Mouse (Mus musculus) lung, postnatal 4 days (tissue): Measurements from ENCODE around the gene Ube2e3.
A peak's percentile ranks its signal among the peaks of the same experiment; 100 is the strongest.

ENCODE experiments used
- DNase-seq, 2 experiments: peaks; one replicate each; pipeline ENCODE4 v3.0.0; 2021

The Ube2e3 gene

GRCm38 (mm10) chr2:78867726-78868510 lies at the start of gene Ube2e3:
Gene Ube2e3, plus strand, starts transcription at chr2:78868124.
- DNase-seq = peak in 1 of 2 experiments; percentile 17

- DNase-seq = no peak
Observed at GRCm38 (mm10) chr2:78829887-78830286, 38.0 kb upstream of the Ube2e3 start.

GRCm38 (mm10) chr2:78841494-78842224 lies 26.3 kb upstream of the Ube2e3 start:
- no peak for DNase-seq

GRCm38 (mm10) chr2:78844365-78844764 lies 23.6 kb upstream of the Ube2e3 start:
- DNase-seq = no peak

DNA sequence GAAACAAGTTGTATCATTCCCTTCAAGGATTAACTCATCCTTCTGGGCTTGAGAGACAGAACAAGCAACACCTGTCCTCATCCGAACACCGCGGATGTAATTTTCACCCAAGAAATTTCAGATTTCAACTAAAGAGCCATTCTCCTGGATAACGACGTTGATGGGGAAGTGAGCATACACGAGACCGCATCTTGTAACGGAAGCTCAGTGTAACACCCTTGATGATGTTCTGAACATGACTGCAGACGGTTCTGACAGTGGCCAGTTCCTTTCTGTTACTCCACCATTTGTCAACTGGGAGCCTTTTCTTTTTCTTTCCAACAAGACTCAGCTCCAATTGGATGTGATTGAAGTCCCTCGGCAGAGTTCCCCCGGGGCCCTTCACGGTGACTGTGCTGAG lies 22.6 kb upstream of the Ube2e3 start:
- DNase-seq = no peak

DNA sequence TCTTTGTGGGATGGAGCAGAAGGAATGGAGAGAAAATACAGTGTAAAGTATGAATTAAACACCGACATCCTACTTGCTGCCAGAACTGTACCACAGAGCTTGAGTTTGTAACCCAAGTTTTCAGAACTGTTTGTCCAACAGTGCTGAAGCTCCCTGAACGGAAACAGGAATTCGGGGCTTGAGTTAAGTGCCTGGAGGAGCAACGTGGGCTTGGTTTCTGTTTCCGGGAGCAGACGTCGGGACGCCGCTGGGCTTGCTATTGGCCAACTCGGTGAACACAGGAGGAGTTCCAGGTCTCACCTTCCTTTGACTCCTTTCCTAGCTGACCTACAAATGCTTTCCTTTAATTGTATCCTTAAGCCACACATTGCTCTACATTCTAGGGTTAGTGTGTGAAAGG lies 22.2 kb upstream of the Ube2e3 start:
- DNase-seq = no peak

DNA sequence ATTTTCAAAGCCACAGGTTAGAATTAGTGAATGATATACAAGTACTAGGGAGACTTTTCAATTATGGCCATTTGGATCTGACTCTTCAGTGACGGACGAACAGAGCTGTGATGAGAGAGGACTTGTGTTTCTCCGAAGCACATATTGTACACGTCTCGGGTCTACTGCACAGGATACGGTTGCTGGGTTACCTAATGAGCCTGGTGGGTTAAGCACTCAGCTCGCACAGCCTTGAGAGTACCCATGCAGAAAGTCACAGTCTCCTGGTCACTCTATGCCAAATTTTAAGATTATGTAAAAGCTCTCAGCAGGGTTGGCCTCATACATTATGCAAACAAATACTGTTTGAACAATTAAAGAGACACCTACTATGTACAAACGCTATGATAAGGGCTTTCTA lies 13.6 kb upstream of the Ube2e3 start:
- DNase-seq = no peak

DNA sequence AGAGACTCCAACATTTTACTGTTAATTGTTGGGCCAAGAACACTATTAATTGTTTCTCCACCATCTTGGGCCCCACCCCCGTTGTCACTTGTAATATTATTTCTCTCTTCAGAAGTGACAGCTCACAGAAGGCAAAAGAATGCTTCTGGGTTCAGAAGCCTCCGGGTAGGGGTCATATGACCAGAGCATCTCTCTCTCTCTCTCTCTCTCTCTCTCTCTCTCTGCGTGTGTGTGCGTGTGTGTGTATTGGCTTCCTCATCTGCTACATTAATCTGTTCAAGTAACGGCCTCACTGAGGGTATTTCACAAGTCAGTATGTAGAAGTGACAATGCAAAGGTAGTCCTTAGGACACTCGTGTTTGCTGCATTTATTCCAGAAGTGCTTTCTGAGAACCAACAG lies 9.3 kb upstream of the Ube2e3 start:
- DNase-seq = no peak

GRCm38 (mm10) chr2:78859266-78860087 lies 8.4 kb upstream of the Ube2e3 start:
- no peak for DNase-seq

DNA sequence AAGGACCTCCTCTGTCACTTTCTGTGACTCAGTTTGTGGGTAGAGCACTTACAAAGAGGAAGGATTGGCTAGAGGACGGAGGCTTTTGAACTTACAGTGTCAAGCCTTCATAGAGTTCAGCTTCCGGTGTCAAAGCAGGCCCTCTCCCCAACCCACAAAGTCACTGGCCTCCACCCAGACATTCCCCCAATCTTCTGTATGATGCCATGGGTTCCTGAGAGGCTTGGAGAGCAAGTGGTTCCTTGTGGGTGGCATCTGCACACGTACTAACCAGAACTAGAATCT lies 7.9 kb upstream of the Ube2e3 start:
- DNase-seq = no peak

DNA sequence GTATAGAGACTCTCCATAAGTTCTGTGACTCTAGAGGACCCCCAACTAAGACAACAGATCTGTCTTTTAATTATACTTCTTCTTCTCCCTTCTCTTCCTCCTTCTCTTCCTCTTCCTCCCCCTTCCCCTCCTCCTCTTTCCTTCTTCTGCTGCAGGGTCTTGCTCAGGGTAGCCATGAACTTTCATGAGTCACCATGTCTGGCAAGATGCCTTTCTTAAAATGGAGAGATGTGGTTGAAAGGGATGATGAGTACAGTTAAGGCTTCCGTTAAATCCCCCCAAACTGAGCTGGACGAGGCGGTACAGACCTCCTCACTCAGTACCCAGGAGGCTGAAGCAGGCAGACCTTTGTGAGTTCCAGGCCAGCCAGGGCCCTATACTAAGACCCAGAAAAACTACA lies 3.8 kb upstream of the Ube2e3 start:
- no peak for DNase-seq

DNA sequence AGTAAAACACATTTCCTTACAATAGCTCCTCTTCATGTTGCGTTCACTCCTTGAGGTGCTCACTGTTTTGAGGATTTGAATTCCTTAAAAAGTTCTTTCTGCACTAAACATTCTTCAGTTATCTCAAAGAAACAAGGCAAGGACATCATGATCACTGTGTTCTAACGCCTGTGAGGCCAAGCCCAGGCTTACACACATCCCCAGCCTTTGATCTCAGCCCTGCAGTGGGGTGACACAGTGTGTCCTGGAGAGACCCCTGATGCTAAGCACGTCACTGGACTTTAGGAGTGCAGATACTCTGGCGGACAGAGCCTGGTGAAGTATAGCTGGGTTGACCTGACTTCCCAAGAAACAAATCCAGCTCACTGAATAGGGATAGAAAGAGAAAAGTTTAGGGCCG lies 3.1 kb upstream of the Ube2e3 start:
- no peak for DNase-seq

- DNase-seq = peak; percentile 88 to 92
Observed at GRCm38 (mm10) chr2:78868511-78868854, 559 bp downstream of the Ube2e3 start.

DNA sequence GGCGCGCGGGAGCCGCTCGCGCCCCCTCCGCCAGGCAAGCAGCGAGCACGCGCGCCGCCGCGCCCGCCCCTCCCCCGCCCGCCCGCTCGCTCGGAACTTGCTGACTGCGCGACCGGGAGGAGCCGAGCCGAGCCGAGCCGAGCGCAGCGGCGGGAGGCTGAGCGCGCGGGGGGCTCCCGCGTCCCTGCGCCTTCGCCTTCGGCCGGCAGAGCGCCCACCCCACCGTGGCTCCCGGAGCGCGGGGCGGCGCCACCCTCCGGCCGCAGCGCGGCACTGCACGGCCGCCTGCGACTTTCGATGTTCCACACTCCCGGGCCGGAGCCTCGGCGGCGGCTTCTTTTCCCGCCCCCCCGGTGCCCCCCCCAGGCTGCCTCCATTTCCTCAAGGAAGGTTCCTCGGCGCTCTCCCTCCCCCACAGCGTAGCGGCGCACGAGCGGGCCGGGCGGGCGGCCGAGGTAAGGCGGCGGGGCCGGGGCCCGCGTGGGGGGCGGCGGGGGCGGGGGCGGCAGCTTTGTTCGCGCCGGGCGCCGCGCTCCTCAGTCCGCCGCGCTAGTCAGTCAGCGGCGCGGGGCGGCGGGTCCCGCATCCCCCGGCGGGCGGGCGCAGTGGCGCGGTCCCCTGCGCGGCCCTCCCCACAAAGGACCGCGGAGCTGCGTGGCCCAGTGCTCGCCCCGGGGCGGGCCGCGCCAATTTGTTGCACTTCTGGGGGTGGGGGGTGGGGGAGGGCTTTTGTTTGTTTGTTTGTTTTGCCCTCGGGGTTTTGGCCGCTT lies 1.2 kb downstream of the Ube2e3 start:
- peak; percentile 88 to 94 for DNase-seq

GRCm38 (mm10) chr2:78869721-78870442 lies 2.0 kb downstream of the Ube2e3 start:
- peak; percentile 39 to 43 for DNase-seq

DNA sequence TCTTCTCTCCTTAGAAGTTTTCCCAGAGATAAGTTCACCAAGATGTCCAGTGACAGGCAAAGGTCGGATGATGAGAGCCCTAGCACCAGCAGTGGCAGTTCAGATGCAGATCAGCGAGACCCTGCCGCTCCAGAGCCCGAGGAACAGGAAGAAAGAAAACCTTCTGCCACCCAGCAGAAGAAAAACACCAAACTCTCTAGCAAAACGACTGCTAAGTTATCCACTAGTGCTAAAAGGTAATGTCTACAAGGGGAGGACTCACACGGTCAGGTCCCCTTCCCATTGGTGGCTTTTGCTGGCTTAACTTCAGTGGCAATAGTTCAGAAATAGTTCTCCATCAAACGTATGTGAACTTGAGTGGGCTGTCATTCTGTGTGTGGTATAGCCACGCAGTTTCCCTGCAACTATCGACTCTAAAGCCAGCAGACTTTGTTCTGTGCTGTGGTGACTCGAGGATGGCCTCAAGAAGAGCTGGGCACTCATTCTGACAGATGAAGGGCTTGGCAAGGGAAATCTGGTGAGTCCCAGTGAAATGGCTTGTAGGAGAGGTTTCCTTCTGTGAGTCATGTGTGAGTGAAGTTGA lies 2.6 kb downstream of the Ube2e3 start:
- peak in 1 of 2 experiments; percentile 12 for DNase-seq

DNA sequence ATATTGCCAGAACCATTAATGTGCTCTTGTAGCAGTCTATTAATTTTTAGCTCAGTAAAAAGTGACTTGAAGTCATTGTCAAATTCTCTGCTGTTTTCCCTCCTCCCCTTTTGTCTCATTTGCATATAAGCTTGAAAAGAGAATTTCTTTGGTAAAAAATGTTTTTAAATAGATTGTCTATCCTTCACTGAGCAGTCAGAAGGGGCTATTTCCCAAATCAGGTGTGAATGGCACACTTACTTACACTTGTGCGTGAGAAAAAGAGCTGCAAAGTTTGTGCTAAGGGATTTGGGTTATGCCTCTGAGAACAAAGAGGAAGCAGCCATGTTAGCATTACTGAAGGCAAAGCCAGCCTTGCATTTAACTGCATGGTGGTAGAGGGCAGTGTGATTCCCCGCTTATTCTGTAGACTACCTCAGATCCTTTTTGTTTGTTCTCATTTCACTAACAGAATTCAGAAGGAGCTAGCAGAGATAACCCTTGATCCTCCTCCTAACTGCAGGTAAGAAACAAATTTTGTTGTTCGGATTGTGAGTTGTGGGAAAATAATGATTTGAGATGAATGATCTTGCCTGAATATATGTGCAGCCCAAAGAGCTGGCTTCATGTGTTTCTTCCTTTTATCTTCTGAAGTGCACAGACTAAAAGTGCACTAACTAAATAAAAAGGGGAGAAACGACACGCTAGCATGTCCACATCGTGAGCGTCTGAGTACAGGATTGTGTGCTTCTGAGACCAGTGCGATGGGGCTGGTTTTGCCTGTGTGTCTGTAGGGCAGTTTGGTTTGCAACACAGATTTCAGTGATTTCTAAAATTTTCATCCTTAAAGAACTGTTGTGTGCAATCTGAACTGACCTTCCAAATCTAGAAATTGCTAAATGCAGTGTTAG lies 4.3 kb downstream of the Ube2e3 start:
- peak in 1 of 2 experiments; percentile 20 for DNase-seq

- DNase-seq = no peak
Observed at GRCm38 (mm10) chr2:78873946-78874345, 6.0 kb downstream of the Ube2e3 start.

DNA sequence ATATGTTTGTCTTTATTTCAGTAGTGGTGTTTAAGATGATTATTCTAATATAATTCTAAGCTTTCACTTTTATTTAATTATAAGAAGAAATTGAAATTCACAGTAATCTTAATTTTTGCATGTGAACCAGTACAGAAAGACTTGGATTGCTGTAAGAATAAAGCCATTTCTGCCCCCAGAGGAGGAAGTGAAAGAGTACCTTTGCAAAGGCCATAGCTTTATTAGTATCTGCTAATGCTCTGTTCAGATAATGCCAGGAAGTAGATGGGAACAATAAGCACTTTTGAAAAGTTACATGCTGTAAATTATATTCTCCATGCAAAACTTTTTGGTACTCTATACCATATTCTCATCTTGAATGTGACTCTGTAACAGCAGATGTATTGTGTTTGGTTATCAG lies 8.1 kb downstream of the Ube2e3 start:
- DNase-seq = no peak

DNA sequence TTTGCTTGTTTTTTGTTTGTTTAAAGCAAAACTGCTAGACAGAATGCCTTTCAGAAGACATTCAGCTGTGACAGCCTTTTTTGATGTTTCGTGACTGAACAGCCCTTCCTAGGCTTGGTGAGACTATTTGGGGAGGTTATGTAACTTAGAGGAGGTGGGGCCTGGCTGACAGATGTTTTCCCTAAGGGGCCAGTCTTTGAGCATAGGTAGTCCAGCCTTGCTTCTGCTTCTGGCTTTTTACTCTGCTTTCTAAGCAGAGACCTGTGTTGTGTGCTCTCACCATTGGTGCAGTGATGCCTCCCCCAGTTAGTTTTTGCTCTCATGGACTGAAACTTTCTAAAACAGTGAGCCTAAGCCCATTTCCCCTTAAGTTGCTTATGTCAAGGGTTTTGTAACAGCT lies 14.1 kb downstream of the Ube2e3 start:
- no peak for DNase-seq
